ENCODE assay signal across 25 mouse cellular contexts in the genomic region with DNA sequence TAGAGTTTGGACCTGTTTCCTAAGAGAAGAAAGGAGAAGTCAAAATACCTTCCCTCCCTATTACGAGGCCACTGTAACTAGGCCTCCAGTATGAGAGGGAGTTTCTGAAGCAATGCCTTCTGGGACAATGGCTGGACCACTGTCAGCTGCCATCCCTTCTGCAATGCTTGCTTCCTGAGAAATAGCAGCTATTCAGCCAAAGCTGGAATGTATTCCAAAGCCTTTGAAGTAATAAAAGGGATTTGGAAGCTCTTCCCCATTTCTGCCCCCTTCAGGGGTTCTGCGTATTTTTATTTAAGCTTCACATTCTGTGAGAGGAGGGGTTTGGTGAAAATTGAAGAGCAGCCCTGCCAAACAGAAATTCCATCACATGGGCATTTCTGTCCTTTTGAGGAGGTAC.
DNase-seq lines count a peak whose midpoint lies in the region; ATAC-seq and TF ChIP-seq lines count a peak whose summit lies in the region.
"Had no signal": no experiment of that assay in that cellular context is flagged by ENCODE, and none has a peak within 500 bp of the region (broad histone marks: within the 10 kb centered on the region; RNA-seq: fewer than 3 reads in every experiment).

No protein-coding gene starts in this region.

- no peak for TF ChIP-seq POLR2A in limb, embryonic 14.5 days (IDR thresholded peaks at IDR 0.05; ENCODE audit: borderline replicate concordance, extremely low read depth, insufficient read depth, insufficient read length)
- TF ChIP-seq POLR2A in brain, embryonic 14.5 days (IDR thresholded peaks at IDR 0.05; ENCODE audit: borderline replicate concordance, extremely low read depth, insufficient read depth, insufficient read length, poor library complexity, severe bottlenecking), result no peak

- H3K4me1 ChIP-seq in forebrain, embryonic 14.5 days (ENCODE audit: control insufficient read depth, insufficient read depth, low read length), result no peaks in the 10 kb centered on the region
- H3K4me1 ChIP-seq in forebrain, postnatal 0 days (ENCODE audit: insufficient read depth), result no peaks in the 10 kb centered on the region
- H3K4me1 ChIP-seq in limb, embryonic 14.5 days (ENCODE audit: control insufficient read depth, insufficient read depth, low read length), result peaks cover 5% of the 10 kb centered on the region; the same call in 1 of the 2 replicates
- no peaks in the 10 kb centered on the region for H3K4me1 ChIP-seq in limb, embryonic 10.5 days

- H3K9ac ChIP-seq in forebrain, embryonic 14.5 days (ENCODE audit: low read length), result no peak overlapping the region
- no peak overlapping the region for H3K9ac ChIP-seq in forebrain, postnatal 0 days
- H3K9ac ChIP-seq in limb, embryonic 14.5 days (ENCODE audit: low read depth, low read length, severe bottlenecking), result no peak overlapping the region
- H3K9ac ChIP-seq: embryonic facial prominence, embryonic 12.5 days; embryonic facial prominence, embryonic 15.5 days; forebrain, embryonic 12.5 days; forebrain, embryonic 15.5 days had no signal

- no peak overlapping the region for H3K4me3 ChIP-seq in forebrain, embryonic 14.5 days (ENCODE audit: low read depth, low read length)
- no peak overlapping the region for H3K4me3 ChIP-seq in forebrain, postnatal 0 days (ENCODE audit: low read depth, low read length)
- H3K4me3 ChIP-seq in limb, embryonic 14.5 days (replicated peaks; ENCODE audit: low read length), result no peak overlapping the region
- no peak overlapping the region for H3K4me3 ChIP-seq in limb, embryonic 10.5 days
- H3K4me3 ChIP-seq: embryonic facial prominence, embryonic 12.5 days; embryonic facial prominence, embryonic 15.5 days; erythroblast, embryonic 14.5 days; forebrain, embryonic 10.5 days; forebrain, embryonic 12.5 days; forebrain, embryonic 15.5 days had no signal

- WGBS in forebrain, embryonic 14.5 days, result 62% methylated on average over 2 of the region's 2 CpGs
- WGBS in forebrain, postnatal 0 days, result 48% methylated on average over 2 of the region's 2 CpGs
- WGBS in limb, embryonic 14.5 days, result 57% methylated on average over 2 of the region's 2 CpGs
- 82% methylated on average over 2 of the region's 2 CpGs for WGBS in limb, embryonic 10.5 days

- TF ChIP-seq CTCF in forebrain, postnatal 0 days (IDR thresholded peaks at IDR 0.05; ENCODE audit: low read depth), result no peak
- TF ChIP-seq CTCF in brain, embryonic 14.5 days (IDR thresholded peaks at IDR 0.05; ENCODE audit: borderline replicate concordance, extremely low read depth, insufficient read depth, insufficient read length), result no peak

- no peak overlapping the region for H3K27ac ChIP-seq in forebrain, embryonic 14.5 days (ENCODE audit: low read depth, low read length)
- no peak overlapping the region for H3K27ac ChIP-seq in forebrain, postnatal 0 days (ENCODE audit: low read depth, low read length)
- H3K27ac ChIP-seq in limb, embryonic 14.5 days (replicated peaks; ENCODE audit: low read depth, low read length), result no peak overlapping the region
- H3K27ac ChIP-seq in limb, embryonic 10.5 days, result no peak overlapping the region
- H3K27ac ChIP-seq: embryonic facial prominence, embryonic 12.5 days; embryonic facial prominence, embryonic 15.5 days; forebrain, embryonic 10.5 days; forebrain, embryonic 12.5 days; forebrain, embryonic 15.5 days had no signal

- peak; percentile 32; the same call in 1 of the 2 replicates for ATAC-seq in forebrain, embryonic 14.5 days
- no peak for ATAC-seq in forebrain, postnatal 0 days
- no peak for ATAC-seq in limb, embryonic 14.5 days (ENCODE audit: low FRiP score, low read depth)
- ATAC-seq: activated CD4-positive, CD25-positive, alpha-beta regulatory T cell, adult 4 months; forebrain, embryonic 15.5 days; Patski had no signal

- DNase-seq in forebrain, embryonic 14.5 days (ENCODE audit: low spot score), result peak; percentile 40
- no peak for DNase-seq in forebrain, postnatal 0 days
- peak; percentile 5 for DNase-seq in limb, embryonic 14.5 days (ENCODE audit: low spot score)
- no peak for DNase-seq in limb, embryonic 10.5 days (ENCODE audit: low spot score)
- DNase-seq in Muller cell, postnatal 12 days (ENCODE audit: inconsistent ontology term), result peak; percentile 23
- peak; percentile 67 for DNase-seq in brain, embryonic 14.5 days (ENCODE audit: low read depth)
- DNase-seq in thymus, postnatal 4 days, result no peak
- DNase-seq: adrenal gland, adult 8-10 months; adrenal gland, postnatal 14 days; adrenal gland, postnatal 36 days; cerebellum, adult 11 months; cerebellum, adult 18-20 months; cerebellum, adult 8-10 months; cerebellum, adult 9-11 months; cerebellum, postnatal 14 days; cerebellum, postnatal 36 days; embryo, embryonic 11 days had no signal

- no peaks in the 10 kb centered on the region for H3K27me3 ChIP-seq in forebrain, embryonic 14.5 days (replicated peaks; ENCODE audit: control insufficient read depth, insufficient read depth, low read length)
- H3K27me3 ChIP-seq in forebrain, postnatal 0 days (ENCODE audit: insufficient read depth, low read length), result no peaks in the 10 kb centered on the region
- H3K27me3 ChIP-seq in limb, embryonic 14.5 days (ENCODE audit: control insufficient read depth, insufficient read depth, low read length), result no peaks in the 10 kb centered on the region
- H3K27me3 ChIP-seq in limb, embryonic 10.5 days (ENCODE audit: low read depth, poor library complexity, severe bottlenecking), result no peaks in the 10 kb centered on the region
- H3K27me3 ChIP-seq: embryonic facial prominence, embryonic 12.5 days; embryonic facial prominence, embryonic 15.5 days; forebrain, embryonic 12.5 days; forebrain, embryonic 15.5 days; Patski had no signal

- H3K9me3 ChIP-seq in forebrain, embryonic 14.5 days (replicated peaks; ENCODE audit: control insufficient read depth, low read length), result no peaks in the 10 kb centered on the region
- no peaks in the 10 kb centered on the region for H3K9me3 ChIP-seq in forebrain, postnatal 0 days (ENCODE audit: low read length)
- no peaks in the 10 kb centered on the region for H3K9me3 ChIP-seq in limb, embryonic 14.5 days (ENCODE audit: control insufficient read depth, low read length)
- no peaks in the 10 kb centered on the region for H3K9me3 ChIP-seq in limb, embryonic 10.5 days (replicated peaks)
- H3K9me3 ChIP-seq: embryonic facial prominence, embryonic 12.5 days; embryonic facial prominence, embryonic 15.5 days; forebrain, embryonic 10.5 days; forebrain, embryonic 12.5 days; forebrain, embryonic 15.5 days had no signal

- H3K4me2 ChIP-seq in forebrain, embryonic 14.5 days (ENCODE audit: low read length), result no peak overlapping the region
- no peak overlapping the region for H3K4me2 ChIP-seq in forebrain, postnatal 0 days (ENCODE audit: low read depth)
- no peak overlapping the region for H3K4me2 ChIP-seq in limb, embryonic 14.5 days (replicated peaks; ENCODE audit: low read depth, low read length, severe bottlenecking)
- H3K4me2 ChIP-seq: embryonic facial prominence, embryonic 12.5 days; embryonic facial prominence, embryonic 15.5 days; forebrain, embryonic 12.5 days; forebrain, embryonic 15.5 days had no signal

- no peaks in the 10 kb centered on the region for H3K36me3 ChIP-seq in forebrain, embryonic 14.5 days (ENCODE audit: control insufficient read depth, insufficient read depth, low read length)
- no peaks in the 10 kb centered on the region for H3K36me3 ChIP-seq in forebrain, postnatal 0 days (ENCODE audit: insufficient read depth)
- no peaks in the 10 kb centered on the region for H3K36me3 ChIP-seq in limb, embryonic 14.5 days (ENCODE audit: control insufficient read depth, insufficient read depth, low read length)
- no peaks in the 10 kb centered on the region for H3K36me3 ChIP-seq in limb, embryonic 10.5 days
- H3K36me3 ChIP-seq: embryonic facial prominence, embryonic 12.5 days; embryonic facial prominence, embryonic 15.5 days; forebrain, embryonic 10.5 days; forebrain, embryonic 12.5 days; forebrain, embryonic 15.5 days had no signal

Comparison
In these comparisons a context has a peak if more than half of its experiments do, and no peak if none do; other contexts are left out.
1. DNase-seq: peak in forebrain, embryonic 14.5 days (single experiment), limb, embryonic 14.5 days (single experiment), Muller cell, postnatal 12 days (single experiment) and brain, embryonic 14.5 days (single experiment); none in forebrain, postnatal 0 days (single experiment), limb, embryonic 10.5 days (single experiment) and thymus, postnatal 4 days (single experiment).